Mouse (Mus musculus) ES-E14 (cell line): ENCODE results near the gene Lhx5.

Experiments used
- CHD2 ChIP-seq: IDR thresholded peaks from 2 replicates; pipeline ENCODE4 v1.6.1; 2014; ENCODE audit warnings: mild to moderate bottlenecking, low read depth, low read length, inconsistent platforms
- HCFC1 ChIP-seq: IDR thresholded peaks from 2 replicates; pipeline ENCODE4 v1.6.1; 2012; ENCODE audit warnings: low read length, inconsistent platforms, borderline replicate concordance; ENCODE audit not compliant: insufficient read depth
- ZC3H11A ChIP-seq: IDR thresholded peaks from 2 replicates; pipeline ENCODE4 v1.6.1; 2012; ENCODE audit warnings: low read depth, mild to moderate bottlenecking, inconsistent platforms, low read length, borderline replicate concordance

DNA sequence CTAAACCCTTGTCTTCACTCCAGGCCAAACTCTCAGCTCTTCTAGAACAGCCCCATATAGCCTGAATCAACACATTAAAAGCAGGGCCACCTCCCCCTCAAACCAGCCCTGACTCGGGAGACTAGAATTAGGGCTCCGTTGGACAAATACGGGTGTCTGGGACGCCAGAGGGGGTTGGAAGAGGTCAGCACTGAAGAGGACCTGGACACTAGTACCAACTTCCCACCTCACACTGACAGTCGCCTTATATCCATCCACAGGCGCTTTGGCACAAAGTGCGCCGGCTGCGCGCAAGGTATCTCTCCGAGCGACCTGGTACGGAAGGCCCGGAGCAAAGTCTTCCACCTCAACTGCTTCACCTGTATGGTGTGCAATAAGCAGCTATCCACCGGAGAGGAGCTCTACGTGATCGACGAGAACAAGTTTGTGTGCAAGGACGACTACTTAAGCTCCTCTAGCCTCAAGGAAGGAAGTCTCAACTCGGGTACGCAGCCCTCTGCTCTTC, 2.8 kb downstream of the Lhx5 start:
- TF ChIP-seq CHD2 = no peak
- no peak for TF ChIP-seq HCFC1
- TF ChIP-seq ZC3H11A = no peak
